Mouse (Mus musculus) heart, adult 18-20 months (tissue): ENCODE results near the gene Dnlz. TPM values are rescaled to one million over a fixed set of nuclear protein-coding genes. Genes with fewer than 3 reads are reported as not detected.
A peak's percentile ranks its signal among the peaks of the same experiment; 100 is the strongest.

ENCODE experiments used
- DNase-seq, 2 experiments: peaks; one replicate each; pipeline ENCODE4 v3.0.0; 2021 to 2022; ENCODE audit warnings: mixed read lengths in 1 of 2
- total RNA-seq, 2 experiments: library from RNA; stranded (reverse); gene quantifications; 2 replicates each; pipeline ENCODE4 v1.2.3; 2021

Dnlz gene
- total RNA-seq, 2 experiments from 2014 or later = 24.5 to 25.3 TPM

DNA sequence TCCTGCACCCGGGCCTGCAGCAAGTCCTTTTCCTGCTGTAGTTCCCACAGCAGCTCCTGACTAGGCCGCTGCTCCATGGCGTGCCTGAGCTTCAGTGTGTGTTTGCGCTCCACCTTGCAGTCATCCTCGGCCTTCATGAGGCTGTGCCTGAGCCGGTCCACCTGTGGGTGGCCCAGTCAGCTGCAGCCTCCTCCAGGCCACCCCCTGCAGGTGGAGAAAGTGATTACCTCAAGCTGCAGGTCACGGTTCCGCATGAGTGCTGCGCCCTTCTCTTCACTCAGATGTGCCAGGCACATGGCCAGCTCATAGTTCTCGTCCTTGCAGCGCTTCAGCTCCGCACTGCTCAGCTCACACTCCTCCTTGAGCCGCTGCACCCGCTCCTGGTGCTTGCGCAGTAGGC, 5.6 kb upstream of the Dnlz start:
- DNase-seq = no peak

- no peak for DNase-seq
Measured at GRCm38 (mm10) chr2:26356678-26357077, 4.8 kb upstream of the Dnlz start.

GRCm38 (mm10) chr2:26356231-26356630, 4.3 kb upstream of the Dnlz start:
- DNase-seq = no peak

- no peak for DNase-seq
Measured at GRCm38 (mm10) chr2:26354401-26354800, 2.5 kb upstream of the Dnlz start.

DNA sequence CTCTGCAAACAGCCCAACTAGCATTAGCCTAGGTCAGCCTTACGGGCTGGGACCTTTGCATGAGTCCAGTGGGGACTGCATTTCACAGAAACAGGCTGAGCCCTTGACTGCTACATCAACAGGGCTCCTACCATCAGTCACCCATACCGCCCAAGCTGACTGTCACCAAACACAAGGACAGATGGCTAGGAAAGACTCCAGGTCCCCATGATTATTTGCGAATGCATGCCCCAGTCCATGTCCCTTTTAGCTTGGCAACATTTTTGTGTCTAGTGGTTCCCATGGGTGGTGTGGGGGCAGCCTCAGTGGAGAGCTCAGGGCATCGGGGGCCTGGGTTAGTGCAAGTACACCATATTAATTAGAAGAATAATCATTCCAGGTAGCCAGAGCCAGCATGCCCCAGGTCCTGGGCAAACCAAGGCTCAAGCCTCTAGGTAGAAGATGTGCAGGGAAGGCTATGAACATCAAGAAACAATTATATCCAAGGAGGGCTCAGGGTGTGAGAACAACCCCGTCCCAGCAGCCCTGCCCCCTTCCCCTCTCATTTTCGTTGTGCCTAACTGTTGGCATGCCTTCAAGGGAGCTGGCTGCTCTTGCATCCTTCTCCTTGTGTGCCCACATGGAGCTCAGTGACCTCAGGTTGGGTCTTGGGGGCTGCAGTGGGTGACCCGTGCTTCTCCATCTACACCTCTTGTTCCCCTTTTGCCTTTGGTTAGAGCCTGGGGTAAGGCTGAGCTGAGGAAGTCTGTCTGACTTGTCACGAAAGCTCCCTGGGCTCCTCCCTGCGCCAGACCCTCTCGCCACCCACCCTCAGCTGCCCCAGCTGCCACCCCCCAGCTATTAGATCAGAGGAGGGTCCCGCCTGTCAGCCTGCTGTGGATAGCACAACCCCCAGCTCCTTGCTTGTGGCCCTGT, 1.4 kb upstream of the Dnlz start:
- no peak for DNase-seq

- no peak for DNase-seq
Measured at GRCm38 (mm10) chr2:26352291-26352910, 491 bp upstream of the Dnlz start.

DNA sequence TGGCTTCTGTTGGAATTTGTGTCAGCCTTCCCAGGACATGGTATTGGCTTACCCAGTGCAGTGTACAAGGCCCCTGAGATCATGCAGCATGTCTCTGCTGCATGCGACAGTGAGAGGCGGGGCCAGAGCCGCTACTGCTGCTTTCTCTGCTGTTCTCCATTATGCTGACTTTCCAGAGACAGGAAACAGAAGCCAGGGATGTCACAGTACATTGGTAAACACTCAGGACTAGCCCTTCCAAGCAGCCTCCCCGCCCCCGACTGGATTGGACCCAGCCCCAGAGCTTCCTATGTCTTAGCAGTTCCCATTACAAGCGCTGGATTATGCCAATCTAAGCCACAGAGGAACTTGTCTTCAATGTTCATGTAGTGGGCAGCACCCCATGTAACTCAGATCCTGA, 3.7 kb downstream of the Dnlz start:
- DNase-seq = no peak

- peak in 1 of 2 experiments; percentile 50 for DNase-seq
Measured at GRCm38 (mm10) chr2:26342609-26343490, 9.1 kb downstream of the Dnlz start.

- peak; percentile 89 to 91 for DNase-seq
Measured at GRCm38 (mm10) chr2:26342044-26342443, 9.9 kb downstream of the Dnlz start.

DNA sequence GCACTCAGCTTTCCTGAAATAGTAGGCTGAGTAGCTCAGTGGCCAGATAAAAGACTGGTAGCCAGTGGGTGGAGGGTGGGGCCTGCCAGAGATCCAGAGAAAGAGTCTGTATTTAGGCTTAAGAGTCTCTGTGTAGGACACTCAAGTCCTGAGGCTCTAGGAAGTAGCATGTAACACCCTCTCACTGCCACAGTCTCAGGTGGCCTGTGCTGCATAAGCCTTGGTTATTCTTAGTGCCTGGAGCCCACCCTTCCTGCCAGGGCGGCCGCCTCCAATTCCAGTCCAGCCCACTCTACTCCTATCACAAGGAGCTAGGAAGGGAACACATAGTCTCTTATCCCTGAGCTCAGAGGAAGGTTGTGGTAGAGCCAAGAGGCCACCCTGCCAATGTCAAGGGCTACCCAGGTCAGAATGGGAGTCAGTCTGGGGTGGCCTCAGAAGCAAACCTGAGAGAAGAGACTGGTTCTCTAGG, 10.4 kb downstream of the Dnlz start:
- peak; percentile 67 to 78 for DNase-seq

DNA sequence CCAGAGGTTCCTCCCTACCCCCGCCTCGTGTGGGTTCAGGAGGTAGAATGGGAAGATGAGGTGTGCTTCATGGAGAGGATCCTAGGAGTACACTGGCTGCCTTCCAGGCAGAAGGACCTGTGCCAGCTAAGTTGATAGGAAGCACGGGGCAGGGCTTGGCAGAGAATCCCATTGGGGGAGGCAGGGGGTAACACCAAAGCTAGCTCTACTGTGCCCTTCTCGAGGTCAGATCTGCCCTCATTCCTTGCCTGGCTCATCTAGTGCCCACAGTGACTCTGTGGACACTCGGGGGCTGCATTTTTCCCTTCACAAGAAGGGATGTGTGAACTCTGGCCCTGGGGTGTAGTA, 12.7 kb downstream of the Dnlz start:
- peak; percentile 89 to 90 for DNase-seq

GRCm38 (mm10) chr2:26338302-26339203, 13.4 kb downstream of the Dnlz start:
- DNase-seq = no peak

DNA sequence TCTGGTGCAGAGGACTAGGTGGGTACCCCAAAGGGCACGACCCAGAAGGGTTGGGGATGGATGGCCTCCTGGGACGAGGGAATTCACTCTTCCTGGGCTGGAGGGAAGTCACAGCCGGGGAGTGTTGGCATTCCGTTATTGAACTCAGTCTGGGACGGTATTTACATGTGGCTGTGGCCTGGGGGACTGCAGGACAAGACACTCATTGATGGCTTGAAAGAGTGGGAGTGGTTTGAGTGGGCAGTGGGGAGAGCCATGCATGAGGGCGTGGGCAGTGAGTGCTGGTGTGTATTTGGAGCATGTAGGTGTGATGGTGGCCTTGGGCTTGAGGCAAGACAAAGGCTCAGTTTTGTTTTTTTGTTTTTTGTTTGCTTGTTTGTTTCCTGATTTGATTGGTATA, 21.2 kb downstream of the Dnlz start:
- DNase-seq = no peak

GRCm38 (mm10) chr2:26330056-26330468, 21.8 kb downstream of the Dnlz start:
- DNase-seq = peak in 1 of 2 experiments; percentile 31

- DNase-seq = peak; percentile 84 to 90
Measured at GRCm38 (mm10) chr2:26329402-26329801, 22.5 kb downstream of the Dnlz start.

- no peak for DNase-seq
Measured at GRCm38 (mm10) chr2:26327852-26328251, 24.1 kb downstream of the Dnlz start.

DNA sequence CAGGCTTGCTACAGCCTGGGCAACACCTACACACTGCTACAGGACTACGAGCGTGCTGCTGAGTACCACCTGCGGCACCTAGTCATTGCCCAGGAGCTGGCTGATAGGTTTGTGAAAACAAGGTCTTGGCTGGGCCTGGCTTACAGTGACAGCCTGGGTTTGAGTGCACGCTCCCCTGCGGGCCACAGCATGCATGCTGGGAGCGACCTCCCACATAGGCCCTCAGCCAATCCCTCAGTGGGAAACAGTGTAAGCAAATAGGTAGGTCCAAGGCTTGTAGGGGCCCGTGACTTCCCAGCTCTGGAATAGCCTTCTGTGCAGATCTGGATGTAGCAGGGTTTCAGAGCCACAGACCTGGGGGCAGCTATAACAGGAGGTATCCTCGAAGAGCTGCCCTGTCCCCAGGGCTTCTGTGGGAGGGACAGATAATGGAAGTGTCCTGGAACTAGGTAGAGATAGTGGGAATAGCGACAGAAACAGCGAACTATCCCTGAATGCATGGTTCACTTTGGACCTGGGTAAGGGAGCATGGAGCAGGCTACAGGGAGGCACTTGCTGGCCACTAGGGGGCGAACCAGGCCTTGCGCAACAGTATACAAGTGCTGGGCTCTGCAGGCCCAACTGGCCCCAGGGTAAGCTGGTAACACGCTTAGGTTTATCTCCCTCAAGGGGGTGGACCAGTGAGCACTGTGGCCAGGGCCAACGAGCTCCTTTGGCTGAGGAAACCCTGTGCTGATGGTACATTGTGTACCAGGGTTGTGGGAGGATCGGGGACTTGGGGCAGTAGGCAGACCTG, 26.3 kb downstream of the Dnlz start:
- DNase-seq = peak; percentile 77 to 80

DNA sequence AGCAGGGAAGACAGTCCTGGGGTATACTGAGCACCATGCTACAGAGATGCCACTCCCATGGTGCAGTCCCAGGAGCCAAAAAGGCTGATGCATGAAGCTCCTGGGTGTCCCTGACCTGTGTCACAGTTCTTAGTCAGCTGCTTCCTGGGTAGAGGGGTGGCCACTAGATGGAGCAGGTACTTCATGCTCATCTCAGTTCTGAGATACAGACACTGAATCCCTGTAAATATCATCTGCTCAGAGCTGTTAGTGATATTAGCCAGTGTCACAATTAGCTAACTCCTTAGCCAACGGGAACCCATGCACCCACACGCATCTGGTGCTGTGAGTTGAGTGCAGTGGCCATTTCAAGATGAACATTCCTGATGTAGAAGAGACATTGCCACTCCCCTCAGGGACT, 27.0 kb downstream of the Dnlz start:
- peak; percentile 64 to 68 for DNase-seq

DNA sequence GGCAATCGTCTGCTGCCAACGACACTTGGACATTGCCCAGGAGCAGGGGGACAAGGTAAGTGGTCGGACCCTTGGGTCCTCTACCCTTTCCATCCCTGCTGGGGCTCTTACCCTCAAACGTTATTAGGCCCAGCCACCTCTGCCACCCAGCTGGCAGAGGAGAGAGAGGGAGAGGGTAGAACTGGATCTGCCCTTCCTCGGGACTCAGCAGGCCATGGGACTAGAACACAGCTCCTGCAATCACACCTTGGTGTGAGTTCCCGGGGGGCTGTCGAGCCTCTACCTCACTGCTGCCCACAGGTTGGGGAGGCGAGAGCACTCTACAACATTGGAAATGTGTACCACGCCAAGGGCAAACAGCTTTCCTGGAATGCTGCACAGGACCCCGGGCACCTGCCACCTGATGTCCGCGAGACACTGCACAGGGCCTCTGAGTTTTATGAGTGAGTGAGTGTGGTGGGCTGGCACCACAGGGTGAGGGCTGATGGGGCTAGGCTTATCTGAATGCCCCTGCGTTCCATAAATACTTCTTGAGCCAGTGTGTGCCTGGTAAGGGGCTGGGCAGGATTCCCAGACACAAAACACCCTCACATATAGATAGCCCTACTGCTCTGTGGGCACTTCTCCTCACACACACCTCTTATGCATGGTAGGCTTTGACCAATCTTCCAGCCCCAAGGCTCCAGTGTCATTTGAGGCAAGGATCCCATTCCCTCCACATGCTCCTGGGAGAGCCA, 28.2 kb downstream of the Dnlz start:
- no peak for DNase-seq
